ENCODE assay signal across 8 mouse cellular contexts in the genomic region with DNA sequence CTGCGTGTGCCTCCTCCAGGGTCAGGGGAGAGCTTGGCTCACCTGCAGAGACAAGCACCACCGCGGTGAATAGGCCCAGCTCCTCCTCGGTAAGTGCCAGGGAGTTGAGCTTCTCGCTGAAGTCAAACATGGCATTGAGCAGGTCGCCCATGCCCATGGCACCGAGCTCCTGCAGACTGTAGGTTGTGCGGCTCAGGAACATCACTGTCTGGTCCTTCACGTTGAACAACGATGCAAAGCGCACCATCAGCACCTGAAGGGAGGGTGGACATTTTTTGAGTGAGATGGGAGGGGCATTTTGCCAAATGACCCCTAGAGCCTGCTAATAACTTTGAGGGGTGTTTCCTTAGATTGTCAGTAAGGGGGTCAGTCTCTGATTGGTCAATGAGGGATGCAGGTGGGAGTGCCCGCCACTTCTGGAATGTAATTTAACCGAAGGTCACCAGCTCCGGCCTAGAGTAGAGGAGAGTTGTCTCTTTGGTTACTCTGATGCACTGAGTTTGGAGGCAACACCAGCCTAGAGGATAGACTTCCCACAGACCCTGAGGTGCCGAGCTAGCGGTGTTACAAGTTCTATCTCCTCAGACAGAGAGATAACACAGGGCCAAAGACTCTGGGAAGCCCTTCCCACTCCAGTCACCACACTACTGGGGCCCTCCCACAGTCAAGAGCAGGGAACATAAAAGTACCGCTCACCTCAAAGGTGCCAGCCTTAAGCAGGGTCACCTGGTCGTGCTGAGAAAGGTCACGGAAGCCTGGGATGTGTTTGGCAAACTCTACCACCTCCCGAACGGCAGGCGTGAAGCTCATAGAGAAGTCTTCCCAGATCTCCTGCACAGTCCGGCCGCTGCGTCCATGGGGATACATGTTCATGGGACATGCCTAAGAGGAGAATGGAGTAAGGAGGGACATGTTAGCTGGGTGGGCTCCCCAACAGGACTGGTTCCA. TPM values are rescaled to one million over a fixed set of nuclear protein-coding genes. Genes with fewer than 3 reads are reported as not detected.
DNase-seq lines count a peak whose midpoint lies in the region; ATAC-seq and TF ChIP-seq lines count a peak whose summit lies in the region.

No protein-coding gene starts in this region.

- H3K4me3 ChIP-seq in erythroblast, embryonic 14.5 days (replicated peaks), result peak overlapping the region; percentile 63
- H3K4me3 ChIP-seq in lung, embryonic 15.5 days, result no peak overlapping the region
- no peak overlapping the region for H3K4me3 ChIP-seq in hindbrain, embryonic 12.5 days
- H3K4me3 ChIP-seq in small intestine, adult 2 months (ENCODE audit: low read depth, low read length), result no peak overlapping the region

- ATAC-seq in erythroblast, adult 5-6 weeks (replicated peaks; ENCODE audit: low FRiP score, poor library complexity, severe bottlenecking), result no peak
- no peak for ATAC-seq in lung, embryonic 15.5 days (ENCODE audit: borderline replicate concordance, extremely low read depth, low FRiP score, low TSS enrichment)
- no peak for ATAC-seq in hindbrain, embryonic 12.5 days (ENCODE audit: low FRiP score)

- peaks cover 46% of the 10 kb centered on the region for H3K36me3 ChIP-seq in erythroblast, embryonic 14.5 days (ENCODE audit: control insufficient read depth)
- peaks cover 13% of the 10 kb centered on the region for H3K36me3 ChIP-seq in lung, embryonic 15.5 days
- peaks cover 38% of the 10 kb centered on the region for H3K36me3 ChIP-seq in hindbrain, embryonic 12.5 days
- peaks cover 67% of the 10 kb centered on the region for H3K36me3 ChIP-seq in small intestine, adult 2 months (ENCODE audit: control insufficient read depth, insufficient read depth, low read length)

- no peaks in the 10 kb centered on the region for H3K27me3 ChIP-seq in erythroblast, embryonic 14.5 days (ENCODE audit: control insufficient read depth)
- no peaks in the 10 kb centered on the region for H3K27me3 ChIP-seq in lung, embryonic 15.5 days
- no peaks in the 10 kb centered on the region for H3K27me3 ChIP-seq in hindbrain, embryonic 12.5 days
- no peaks in the 10 kb centered on the region for H3K27me3 ChIP-seq in small intestine, adult 2 months (ENCODE audit: control insufficient read depth, insufficient read depth, low read length)

- no peak for TF ChIP-seq CTCF in small intestine, adult 2 months (IDR thresholded peaks at IDR 0.05; ENCODE audit: extremely low read depth, insufficient read length, insufficient replicate concordance, low read depth, low read length)

- peak overlapping the region; percentile 27; the same call in 1 of the 2 replicates for H3K9ac ChIP-seq in lung, embryonic 15.5 days
- no peak overlapping the region for H3K9ac ChIP-seq in hindbrain, embryonic 12.5 days

- H3K27ac ChIP-seq in lung, embryonic 15.5 days, result peak overlapping the region; percentile 77
- H3K27ac ChIP-seq in hindbrain, embryonic 12.5 days, result peak overlapping the region; percentile 86
- H3K27ac ChIP-seq in small intestine, adult 2 months (ENCODE audit: insufficient read depth, low read depth, low read length), result 0 out of 2 replicates have a peak overlapping the region, but pooled peaks have one; percentile 7

- DNase-seq in lung, adult 18-20 months, result no peak
- DNase-seq in adrenal gland, postnatal 4 days (ENCODE audit: low spot score in 2 of 2), result no peak
- no peak for DNase-seq in urinary bladder, adult 2 months (ENCODE audit: low spot score)

- H3K9me3 ChIP-seq in erythroblast, embryonic 14.5 days (ENCODE audit: control insufficient read depth, low read length), result no peaks in the 10 kb centered on the region
- H3K9me3 ChIP-seq in lung, embryonic 15.5 days, result no peaks in the 10 kb centered on the region
- H3K9me3 ChIP-seq in hindbrain, embryonic 12.5 days (replicated peaks), result no peaks in the 10 kb centered on the region

- H3K4me2 ChIP-seq in lung, embryonic 15.5 days, result no peak overlapping the region
- peak overlapping the region; percentile 42; the same call in 1 of the 2 replicates for H3K4me2 ChIP-seq in hindbrain, embryonic 12.5 days (replicated peaks)

- WGBS in lung, embryonic 15.5 days, result 78% methylated on average over 25 of the region's 25 CpGs
- whole genome bisulfite sequencing in hindbrain, embryonic 12.5 days, result 93% methylated on average over 25 of the region's 25 CpGs
- WGBS in small intestine, adult 2 months, result 72% methylated on average over 25 of the region's 25 CpGs

- no peak for TF ChIP-seq POLR2A in small intestine, adult 2 months (IDR thresholded peaks at IDR 0.05; ENCODE audit: low read depth, low read length)

- H3K4me1 ChIP-seq in erythroblast, embryonic 14.5 days (ENCODE audit: control insufficient read depth), result peaks cover 92% of the 10 kb centered on the region
- H3K4me1 ChIP-seq in lung, embryonic 15.5 days, result peaks cover 91% of the 10 kb centered on the region
- H3K4me1 ChIP-seq in hindbrain, embryonic 12.5 days, result peaks cover 58% of the 10 kb centered on the region
- H3K4me1 ChIP-seq in small intestine, adult 2 months (ENCODE audit: control insufficient read depth, insufficient read depth, insufficient read length, low read length), result peaks cover 10% of the 10 kb centered on the region

RNA-seq across cellular contexts. Expression of a gene that starts 5.9 kb away (rescaled TPM):
- 0.22 and 0.29 TPM in 2 replicates for polyA plus RNA-seq in erythroblast, embryonic 14.5 days (2012)
- total RNA-seq in erythroblast, adult 5-6 weeks (2015; ENCODE audit: low replicate concordance), result not detected in 2 replicates
- total RNA-seq in erythroblast, adult 5-6 weeks (2017; ENCODE audit: low replicate concordance), result 0.26 and 0.42 TPM in 2 replicates
- polyA plus RNA-seq in lung, embryonic 15.5 days (2015; fragmentation: Nextera tagmentation; extraction: Ambion mirVana), result 1.0 and 1.5 TPM in 2 replicates
- 1.2 and 1.3 TPM in 2 replicates for polyA plus RNA-seq in hindbrain, embryonic 12.5 days (2016; fragmentation: Nextera tagmentation; extraction: Ambion mirVana)
- polyA plus RNA-seq in small intestine, adult 2 months (2012; rRNA removed), result 59.8 and 206 TPM in 2 replicates
- 100 to 1,000 TPM; 104 to 115 TPM for total RNA-seq in adrenal gland, postnatal 4 days (2021)
- polyA plus RNA-seq in urinary bladder, adult 2 months (2012; rRNA removed), result 119 and 219 TPM in 2 replicates

RNA-seq across cellular contexts. Expression of a gene that starts 26.0 kb away (rescaled TPM):
- polyA plus RNA-seq in erythroblast, embryonic 14.5 days (2012), result 2.7 TPM in 2 replicates
- total RNA-seq in erythroblast, adult 5-6 weeks (2015; ENCODE audit: low replicate concordance), result 30.3 and 42.7 TPM in 2 replicates
- total RNA-seq in erythroblast, adult 5-6 weeks (2017; ENCODE audit: low replicate concordance), result 26.1 and 26.3 TPM in 2 replicates
- polyA plus RNA-seq in lung, embryonic 15.5 days (2015; fragmentation: Nextera tagmentation; extraction: Ambion mirVana), result 21.1 and 21.2 TPM in 2 replicates
- polyA plus RNA-seq in hindbrain, embryonic 12.5 days (2016; fragmentation: Nextera tagmentation; extraction: Ambion mirVana), result 38.8 and 40.4 TPM in 2 replicates
- polyA plus RNA-seq in small intestine, adult 2 months (2012; rRNA removed), result 19.8 and 38.5 TPM in 2 replicates
- total RNA-seq in adrenal gland, postnatal 4 days (2021), result 100 to 1,000 TPM; 119 to 121 TPM
- 57.0 and 58.7 TPM in 2 replicates for polyA plus RNA-seq in urinary bladder, adult 2 months (2012; rRNA removed)

RNA-seq across cellular contexts. Expression of a gene that starts 28.8 kb away (rescaled TPM):
- polyA plus RNA-seq in erythroblast, embryonic 14.5 days (2012), result 3.2 TPM in 2 replicates
- 1.9 and 5.0 TPM in 2 replicates for total RNA-seq in erythroblast, adult 5-6 weeks (2015; ENCODE audit: low replicate concordance)
- 4.3 and 8.1 TPM in 2 replicates for total RNA-seq in erythroblast, adult 5-6 weeks (2017; ENCODE audit: low replicate concordance)
- polyA plus RNA-seq in lung, embryonic 15.5 days (2015; fragmentation: Nextera tagmentation; extraction: Ambion mirVana), result 35.6 and 35.8 TPM in 2 replicates
- 67.2 and 68.4 TPM in 2 replicates for polyA plus RNA-seq in hindbrain, embryonic 12.5 days (2016; fragmentation: Nextera tagmentation; extraction: Ambion mirVana)
- polyA plus RNA-seq in small intestine, adult 2 months (2012; rRNA removed), result 46.5 and 128 TPM in 2 replicates
- 100 to 1,000 TPM; 181 to 195 TPM for total RNA-seq in adrenal gland, postnatal 4 days (2021)
- polyA plus RNA-seq in urinary bladder, adult 2 months (2012; rRNA removed), result 62.2 and 88.1 TPM in 2 replicates

RNA-seq across cellular contexts. Expression of a gene that starts 35.4 kb away (rescaled TPM):
- 2.6 and 3.3 TPM in 2 replicates for polyA plus RNA-seq in erythroblast, embryonic 14.5 days (2012)
- total RNA-seq in erythroblast, adult 5-6 weeks (2015; ENCODE audit: low replicate concordance), result 20.0 and 23.6 TPM in 2 replicates
- 15.7 and 26.5 TPM in 2 replicates for total RNA-seq in erythroblast, adult 5-6 weeks (2017; ENCODE audit: low replicate concordance)
- 35.7 and 37.9 TPM in 2 replicates for polyA plus RNA-seq in lung, embryonic 15.5 days (2015; fragmentation: Nextera tagmentation; extraction: Ambion mirVana)
- polyA plus RNA-seq in hindbrain, embryonic 12.5 days (2016; fragmentation: Nextera tagmentation; extraction: Ambion mirVana), result 62.5 and 66.5 TPM in 2 replicates
- polyA plus RNA-seq in small intestine, adult 2 months (2012; rRNA removed), result 11.7 and 22.0 TPM in 2 replicates
- 10 to 100 TPM; 45.2 to 54.8 TPM for total RNA-seq in adrenal gland, postnatal 4 days (2021)
- polyA plus RNA-seq in urinary bladder, adult 2 months (2012; rRNA removed), result 24.7 and 29.5 TPM in 2 replicates

RNA-seq across cellular contexts. Expression of a gene that starts 40.0 kb away (rescaled TPM):
- polyA plus RNA-seq in erythroblast, embryonic 14.5 days (2012), result 13.2 and 14.4 TPM in 2 replicates
- 8.8 and 17.3 TPM in 2 replicates for total RNA-seq in erythroblast, adult 5-6 weeks (2015; ENCODE audit: low replicate concordance)
- 10.3 and 17.6 TPM in 2 replicates for total RNA-seq in erythroblast, adult 5-6 weeks (2017; ENCODE audit: low replicate concordance)
- 51.9 and 53.0 TPM in 2 replicates for polyA plus RNA-seq in lung, embryonic 15.5 days (2015; fragmentation: Nextera tagmentation; extraction: Ambion mirVana)
- 85.0 and 86.9 TPM in 2 replicates for polyA plus RNA-seq in hindbrain, embryonic 12.5 days (2016; fragmentation: Nextera tagmentation; extraction: Ambion mirVana)
- 23.8 and 49.5 TPM in 2 replicates for polyA plus RNA-seq in small intestine, adult 2 months (2012; rRNA removed)
- total RNA-seq in adrenal gland, postnatal 4 days (2021), result 10 to 100 TPM; 75.7 to 84.8 TPM
- polyA plus RNA-seq in urinary bladder, adult 2 months (2012; rRNA removed), result 29.6 and 32.8 TPM in 2 replicates

Comparison
In these comparisons a context has a peak if more than half of its experiments do, and no peak if none do; other contexts are left out.
1. H3K27ac ChIP-seq: peak in every context shown above with its lines; median percentile 86 in hindbrain, embryonic 12.5 days; 77 in lung, embryonic 15.5 days; 7 in small intestine, adult 2 months.
2. RNA of a gene that starts 5.9 kb away (polyA plus RNA-seq): 59.8 to 206 TPM in small intestine, adult 2 months and 119 to 219 TPM in urinary bladder, adult 2 months; 1.0 to 1.5 TPM in lung, embryonic 15.5 days, 1.2 to 1.3 TPM in hindbrain, embryonic 12.5 days and 0.22 to 0.29 TPM in erythroblast, embryonic 14.5 days; every median in the first group is over 10 times any median in the second.